Comparison of ENCODE assay signal across 19 mouse cellular contexts in genomic region chr7:25465010-25465409, GRCm38 (mm10). TPM values are rescaled to one million over a fixed set of nuclear protein-coding genes. Genes with fewer than 3 reads are reported as not detected.
"Had no signal": no experiment of that assay in that cellular context is flagged by ENCODE, and none has a peak within 500 bp of the region (broad histone marks: within the 10 kb centered on the region; RNA-seq: fewer than 3 reads in every experiment).

No protein-coding gene starts in this region.

- H3K9me3 ChIP-seq: neural tube, embryonic 13.5 days; neural tube, embryonic 15.5 days; stomach, embryonic 15.5 days had no signal

- H3K9ac ChIP-seq: neural tube, embryonic 13.5 days; neural tube, embryonic 15.5 days; stomach, embryonic 15.5 days had no signal

- H3K4me1 ChIP-seq: neural tube, embryonic 13.5 days; neural tube, embryonic 15.5 days; stomach, embryonic 15.5 days had no signal

- H3K4me3 ChIP-seq: neural tube, embryonic 13.5 days; neural tube, embryonic 15.5 days; stomach, embryonic 15.5 days had no signal

- DNase-seq: retina, postnatal 1 day; right cerebral cortex, adult 18-20 months; right cerebral cortex, postnatal 14 days; right cerebral cortex, postnatal 25 days; right cerebral cortex, postnatal 4 days; spleen, adult 18-20 months; thymus, adult 18-20 months; thymus, adult 2 months; thymus, postnatal 14 days; thymus, postnatal 25 days; thymus, postnatal 36 days; thymus, postnatal 4 days had no signal

- H3K4me2 ChIP-seq: neural tube, embryonic 13.5 days; neural tube, embryonic 15.5 days; stomach, embryonic 15.5 days had no signal

- H3K27ac ChIP-seq: neural tube, embryonic 13.5 days; neural tube, embryonic 15.5 days; stomach, embryonic 15.5 days; stomach, postnatal 0 days had no signal

- H3K27me3 ChIP-seq: neural tube, embryonic 13.5 days; neural tube, embryonic 15.5 days; stomach, embryonic 15.5 days had no signal

- H3K36me3 ChIP-seq: neural tube, embryonic 13.5 days; neural tube, embryonic 15.5 days; stomach, embryonic 15.5 days had no signal

RNA-seq across cellular contexts. Expression of gene Cxcl17, which starts 52.3 kb away (rescaled TPM):
- total RNA-seq: neutrophil, adult 5-6 weeks had no signal
- polyA plus RNA-seq: spleen, adult 2 months; testis, adult 2 months had no signal
